Mouse (Mus musculus): ENCODE measurements at regions not wholly inside any gene's neighbourhood (a gene's known extent, or its start where the extent isn't known, plus 50 kb on each side); places are given as distances from the start of the nearest gene placed in this dataset.
A peak's percentile ranks its signal among the peaks of the same experiment; 100 is the strongest.

GRCm38 (mm10) chr4:58646821-58647220 lies 93.1 kb upstream of the Lpar1 start:
- Histone ChIP-seq H3K36me3 (ENCODE audit: control insufficient read depth, insufficient read depth) (no peaks in the 10 kb centered on the region), H3K4me3 (no peak overlapping the region), H3K4me2 (ENCODE audit: low read depth) (no peak overlapping the region), H3K27me3 (ENCODE audit: control insufficient read depth, insufficient read depth, insufficient read length) (no peaks in the 10 kb centered on the region), H3ac (ENCODE audit: control insufficient read depth, insufficient read length) (no peak overlapping the region), H3K79me2 (ENCODE audit: control insufficient read depth, insufficient read depth) (no peaks in the 10 kb centered on the region)
- TF ChIP-seq POLR2A (IDR thresholded peaks at IDR 0.05; ENCODE audit: insufficient read length, low read depth) (no peak), E2F4 (IDR thresholded peaks at IDR 0.05; ENCODE audit: insufficient read depth) (no peak), POLR2AphosphoS2 (IDR thresholded peaks at IDR 0.05; ENCODE audit: insufficient read length, low read depth) (no peak), REST (IDR thresholded peaks at IDR 0.05; ENCODE audit: insufficient read depth, insufficient read length) (no peak), USF1 (IDR thresholded peaks at IDR 0.05; ENCODE audit: low read depth) (no peak), MYOD1 (IDR thresholded peaks at IDR 0.05; ENCODE audit: control insufficient read depth in 1 of 3, insufficient read length in 2 of 3, low read depth in 2 of 3) (no peak), SRF (IDR thresholded peaks at IDR 0.05; ENCODE audit: control insufficient read depth, insufficient read length, low read depth) (no peak), CEBPB (IDR thresholded peaks at IDR 0.05; ENCODE audit: insufficient read depth, poor library complexity, severe bottlenecking) (no peak), MAX (IDR thresholded peaks at IDR 0.05; ENCODE audit: low read depth) (no peak), MYOG (IDR thresholded peaks at IDR 0.05; ENCODE audit: control insufficient read depth in 1 of 3, insufficient read depth in 1 of 3, insufficient read length in 2 of 3, low read depth in 2 of 3) (no peak), TCF3 (IDR thresholded peaks at IDR 0.05; ENCODE audit: insufficient read length, low read depth) (no peak), TCF12 (IDR thresholded peaks at IDR 0.05; ENCODE audit: insufficient read depth, poor library complexity, severe bottlenecking) (no peak)

GRCm38 (mm10) chr4:58643371-58643770 lies 89.7 kb upstream of the Lpar1 start:
- TF ChIP-seq TCF12 (IDR thresholded peaks at IDR 0.05; ENCODE audit: insufficient read depth, poor library complexity, severe bottlenecking) (no peak), MAX (IDR thresholded peaks at IDR 0.05; ENCODE audit: low read depth) (no peak), REST (IDR thresholded peaks at IDR 0.05; ENCODE audit: insufficient read depth, insufficient read length) (no peak), POLR2A (IDR thresholded peaks at IDR 0.05; ENCODE audit: insufficient read length, low read depth) (no peak), USF1 (IDR thresholded peaks at IDR 0.05; ENCODE audit: low read depth) (no peak), MYOG (IDR thresholded peaks at IDR 0.05; ENCODE audit: control insufficient read depth in 1 of 3, insufficient read depth in 1 of 3, insufficient read length in 2 of 3, low read depth in 2 of 3) (no peak), MYOD1 (IDR thresholded peaks at IDR 0.05; ENCODE audit: control insufficient read depth in 1 of 3, insufficient read length in 2 of 3, low read depth in 2 of 3) (peak in 1 of 3 experiments; percentile 18), E2F4 (IDR thresholded peaks at IDR 0.05; ENCODE audit: insufficient read depth) (no peak), SRF (IDR thresholded peaks at IDR 0.05; ENCODE audit: control insufficient read depth, insufficient read length, low read depth) (no peak)
- Histone ChIP-seq H3K79me2 (ENCODE audit: control insufficient read depth, insufficient read depth) (no peaks in the 10 kb centered on the region), H3K4me2 (ENCODE audit: low read depth) (no peak overlapping the region), H3ac (ENCODE audit: control insufficient read depth, insufficient read length) (no peak overlapping the region), H3K36me3 (ENCODE audit: control insufficient read depth, insufficient read depth) (no peaks in the 10 kb centered on the region), H3K4me3 (no peak overlapping the region), H3K27me3 (ENCODE audit: control insufficient read depth, insufficient read depth, insufficient read length) (no peaks in the 10 kb centered on the region)

DNA sequence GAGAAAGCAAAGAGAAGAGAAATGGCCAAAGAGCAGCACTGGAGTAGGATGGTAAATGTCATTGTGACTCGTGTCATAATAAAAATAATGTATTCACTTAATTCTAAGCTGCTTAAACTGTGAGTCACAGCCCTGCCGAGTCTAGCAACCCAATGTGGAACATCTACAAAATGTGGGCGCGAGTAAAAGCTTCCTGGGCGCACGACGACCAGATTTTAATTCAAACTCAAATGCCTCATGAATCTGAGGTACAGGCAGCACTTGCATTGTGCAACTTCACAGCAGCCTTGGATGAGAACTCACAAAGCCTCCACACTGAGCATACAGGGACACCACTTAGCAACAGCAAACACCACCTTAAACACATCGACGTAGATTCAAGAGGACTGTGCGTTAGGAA lies 88.5 kb upstream of the Lpar1 start:
- Histone ChIP-seq H3K27me3 (ENCODE audit: control insufficient read depth, insufficient read depth, insufficient read length) (no peaks in the 10 kb centered on the region), H3ac (ENCODE audit: control insufficient read depth, insufficient read length) (no peak overlapping the region), H3K4me2 (ENCODE audit: low read depth) (no peak overlapping the region), H3K79me2 (ENCODE audit: control insufficient read depth, insufficient read depth) (no peaks in the 10 kb centered on the region), H3K4me3 (no peak overlapping the region), H3K36me3 (ENCODE audit: control insufficient read depth, insufficient read depth) (no peaks in the 10 kb centered on the region)
- TF ChIP-seq TCF12 (IDR thresholded peaks at IDR 0.05; ENCODE audit: insufficient read depth, poor library complexity, severe bottlenecking) (no peak), TCF3 (IDR thresholded peaks at IDR 0.05; ENCODE audit: insufficient read length, low read depth) (no peak), MYOD1 (IDR thresholded peaks at IDR 0.05; ENCODE audit: control insufficient read depth in 1 of 3, insufficient read length in 2 of 3, low read depth in 2 of 3) (no peak), SRF (IDR thresholded peaks at IDR 0.05; ENCODE audit: control insufficient read depth, insufficient read length, low read depth) (no peak), CEBPB (IDR thresholded peaks at IDR 0.05; ENCODE audit: insufficient read depth, poor library complexity, severe bottlenecking) (no peak), REST (IDR thresholded peaks at IDR 0.05; ENCODE audit: insufficient read depth, insufficient read length) (no peak), MAX (IDR thresholded peaks at IDR 0.05; ENCODE audit: low read depth) (no peak), USF1 (IDR thresholded peaks at IDR 0.05; ENCODE audit: low read depth) (no peak), E2F4 (IDR thresholded peaks at IDR 0.05; ENCODE audit: insufficient read depth) (no peak)

DNA sequence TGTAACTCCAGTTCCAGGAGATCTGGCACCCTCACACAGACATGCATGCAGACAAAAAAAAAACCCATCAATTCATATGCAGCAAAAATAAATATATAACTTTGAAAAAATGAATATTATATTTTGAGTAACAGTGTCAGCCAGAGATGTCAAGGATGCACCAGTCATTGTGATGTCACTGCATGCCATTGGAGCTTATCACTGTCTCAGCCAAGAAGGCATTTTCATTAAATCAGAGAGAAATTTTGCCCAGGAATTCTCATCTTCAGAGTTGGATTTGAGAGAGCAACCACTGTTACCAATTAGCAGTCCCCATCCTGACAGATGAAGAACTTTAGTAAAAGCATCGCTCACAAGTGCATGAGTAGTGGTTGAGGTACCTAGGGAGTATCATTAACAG lies 79.0 kb upstream of the Lpar1 start:
- TF ChIP-seq E2F4 (IDR thresholded peaks at IDR 0.05; ENCODE audit: insufficient read depth): no peak
- TF ChIP-seq USF1 (IDR thresholded peaks at IDR 0.05; ENCODE audit: low read depth): no peak
- no peak for TF ChIP-seq REST (IDR thresholded peaks at IDR 0.05; ENCODE audit: insufficient read depth, insufficient read length)
- TF ChIP-seq POLR2A (IDR thresholded peaks at IDR 0.05; ENCODE audit: insufficient read length, low read depth): no peak
- TF ChIP-seq TCF3 (IDR thresholded peaks at IDR 0.05; ENCODE audit: insufficient read length, low read depth): no peak
- TF ChIP-seq CEBPB (IDR thresholded peaks at IDR 0.05; ENCODE audit: insufficient read depth, poor library complexity, severe bottlenecking): no peak
- TF ChIP-seq MYOD1 (IDR thresholded peaks at IDR 0.05; ENCODE audit: control insufficient read depth in 1 of 3, insufficient read length in 2 of 3, low read depth in 2 of 3): no peak
- H3K4me3 ChIP-seq: no peak overlapping the region
- no peaks in the 10 kb centered on the region for H3K36me3 ChIP-seq (ENCODE audit: control insufficient read depth, insufficient read depth)
- H3K4me2 ChIP-seq (ENCODE audit: low read depth): no peak overlapping the region
- no peaks in the 10 kb centered on the region for H3K79me2 ChIP-seq (ENCODE audit: control insufficient read depth, insufficient read depth)
- no peak overlapping the region for H3ac ChIP-seq (ENCODE audit: control insufficient read depth, insufficient read length)
- no peaks in the 10 kb centered on the region for H3K27me3 ChIP-seq (ENCODE audit: control insufficient read depth, insufficient read depth, insufficient read length)

- H3ac ChIP-seq (ENCODE audit: control insufficient read depth, insufficient read length): no peak overlapping the region
- TF ChIP-seq TCF12 (IDR thresholded peaks at IDR 0.05; ENCODE audit: insufficient read depth, poor library complexity, severe bottlenecking) (no peak), MAX (IDR thresholded peaks at IDR 0.05; ENCODE audit: low read depth) (no peak), SRF (IDR thresholded peaks at IDR 0.05; ENCODE audit: control insufficient read depth, insufficient read length, low read depth) (no peak), POLR2AphosphoS2 (IDR thresholded peaks at IDR 0.05; ENCODE audit: insufficient read length, low read depth) (no peak)
- H3K79me2 ChIP-seq (ENCODE audit: control insufficient read depth, insufficient read depth): no peaks in the 10 kb centered on the region
- H3K36me3 ChIP-seq (ENCODE audit: control insufficient read depth, insufficient read depth): no peaks in the 10 kb centered on the region
- H3K27me3 ChIP-seq (ENCODE audit: control insufficient read depth, insufficient read depth, insufficient read length): no peaks in the 10 kb centered on the region
- no peak overlapping the region for H3K4me3 ChIP-seq
- H3K4me2 ChIP-seq (ENCODE audit: low read depth): no peak overlapping the region
Observed at GRCm38 (mm10) chr4:58631415-58631814, 77.7 kb upstream of the Lpar1 start.
